Mouse (Mus musculus) midbrain, postnatal 0 days (tissue): ENCODE data around the gene Emg1. TPM values are rescaled to one million over a fixed set of nuclear protein-coding genes. Genes with fewer than 3 reads are reported as not detected.

Experiments used
- ATAC-seq: fragments of 200-750 bp; cut with Nextera tagmentation; 2 replicates; pipeline ENCODE4 v1.8.0; 2017; ENCODE audit warnings: moderate number of reproducible peaks, mild to moderate bottlenecking, moderate TSS enrichment, moderate library complexity; ENCODE audit not compliant: low FRiP score
- DNase-seq: peaks from one replicate; pipeline ENCODE4 v3.0.0-alpha.2; 2015; ENCODE audit warnings: low spot score
- H3K27ac ChIP-seq: fragments of 300-500 bp; sonication (generic); 2 replicates; pipeline ENCODE4 v1.5.1; 2014; ENCODE audit warnings: low read depth, mild to moderate bottlenecking, low read length, mixed read lengths
- H3K27me3 ChIP-seq: fragments of 300-500 bp; sonication (generic); 2 replicates; pipeline ENCODE4 v1.6.1; 2014; ENCODE audit warnings: low read length, control low read depth, mixed read lengths; ENCODE audit not compliant: insufficient read depth
- H3K36me3 ChIP-seq: fragments of 300-500 bp; sonication (generic); 2 replicates; pipeline ENCODE4 v1.6.1; 2014; ENCODE audit warnings: low read length, control low read depth, mixed read lengths; ENCODE audit not compliant: insufficient read depth
- H3K4me1 ChIP-seq: fragments of 300-500 bp; sonication (generic); 2 replicates; pipeline ENCODE4 v1.6.1; 2014; ENCODE audit warnings: mild to moderate bottlenecking, control low read depth, antibody characterized with exemption, low read length, mixed read lengths; ENCODE audit not compliant: insufficient read depth
- H3K4me2 ChIP-seq: fragments of 300-500 bp; sonication (generic); 2 replicates; pipeline ENCODE4 v1.6.1; 2014; ENCODE audit warnings: low read depth, mild to moderate bottlenecking, low read length, mixed read lengths; ENCODE audit not compliant: poor library complexity, severe bottlenecking
- H3K4me3 ChIP-seq: fragments of 300-500 bp; sonication (generic); 2 replicates; pipeline ENCODE4 v1.5.1; 2014; ENCODE audit warnings: low read depth, mild to moderate bottlenecking, low read length, moderate library complexity
- H3K9ac ChIP-seq: fragments of 300-500 bp; sonication (generic); replicated peaks from 2 replicates; pipeline ENCODE4 v1.6.1; 2014; ENCODE audit warnings: mild to moderate bottlenecking, low read length, moderate library complexity, mixed read lengths; ENCODE audit not compliant: poor library complexity, severe bottlenecking
- H3K9me3 ChIP-seq: fragments of 300-500 bp; sonication (generic); 2 replicates; pipeline ENCODE4 v1.6.1; 2016; ENCODE audit warnings: low read length, control low read depth
- CTCF ChIP-seq: IDR thresholded peaks from 2 replicates; pipeline ENCODE4 v1.5.1; 2016; ENCODE audit warnings: antibody characterized with exemption, mild to moderate bottlenecking
- WGBS: fragments of 180-500 bp; shearing (Covaris S2); extraction: QIAGEN DNeasy Blood & Tissue Kit; methylation state at CpG from one replicate; pipeline ENCODE4 v1.1.7; 2014; 5-methylcytosine and 5-hydroxymethylcytosine counted together
- polyA plus RNA-seq: library from polyadenylated mRNA; unstranded; fragments of >200 nt; fragmentation: Nextera tagmentation; extraction: Ambion mirVana; gene quantifications from 2 replicates; pipeline ENCODE4 v1.2.1, GENCODE M21; 2015
- total RNA-seq: library from RNA; depleted of rRNA; stranded (reverse); fragments of >200 nt; gene quantifications from 2 replicates; pipeline ENCODE4 v1.2.3, GENCODE M21; 2014

The Emg1 gene
- total and polyA plus RNA-seq, 2 experiments from 2014 or later: 89.8 to 99.9 TPM

- Histone ChIP-seq H3K36me3 (no peaks in the 10 kb centered on the region), H3K4me1 (no peaks in the 10 kb centered on the region), H3K4me3 (no peak overlapping the region; the same call in 1 of the 2 replicates), H3K27me3 (no peaks in the 10 kb centered on the region), H3K27ac (no peak overlapping the region), H3K9me3 (no peaks in the 10 kb centered on the region), H3K4me2 (peak overlapping the region; percentile 67), H3K9ac (no peak overlapping the region)
- TF ChIP-seq CTCF: no peak
- DNase-seq: no peak
- WGBS: 79% methylated on average over 7 of the region's 7 CpGs
- no peak for ATAC-seq
Observed at GRCm38 (mm10) chr6:124664256-124664655, 47.7 kb downstream of the Emg1 start.

GRCm38 (mm10) chr6:124663424-124663795 is 48.6 kb downstream of the Emg1 start:
- 18% methylated on average over 13 of the region's 13 CpGs for WGBS
- H3K36me3 ChIP-seq: no peaks in the 10 kb centered on the region
- peak overlapping the region; percentile 65 for H3K9ac ChIP-seq
- peak overlapping the region; percentile 67 for H3K4me2 ChIP-seq
- H3K9me3 ChIP-seq: no peaks in the 10 kb centered on the region
- no peaks in the 10 kb centered on the region for H3K27me3 ChIP-seq
- peak overlapping the region; percentile 74; the same call in 1 of the 2 replicates for H3K27ac ChIP-seq
- no peak for TF ChIP-seq CTCF
- no peaks in the 10 kb centered on the region for H3K4me1 ChIP-seq
- ATAC-seq (no peak), DNase-seq (no peak)
- H3K4me3 ChIP-seq: peak overlapping the region; percentile 63

DNA sequence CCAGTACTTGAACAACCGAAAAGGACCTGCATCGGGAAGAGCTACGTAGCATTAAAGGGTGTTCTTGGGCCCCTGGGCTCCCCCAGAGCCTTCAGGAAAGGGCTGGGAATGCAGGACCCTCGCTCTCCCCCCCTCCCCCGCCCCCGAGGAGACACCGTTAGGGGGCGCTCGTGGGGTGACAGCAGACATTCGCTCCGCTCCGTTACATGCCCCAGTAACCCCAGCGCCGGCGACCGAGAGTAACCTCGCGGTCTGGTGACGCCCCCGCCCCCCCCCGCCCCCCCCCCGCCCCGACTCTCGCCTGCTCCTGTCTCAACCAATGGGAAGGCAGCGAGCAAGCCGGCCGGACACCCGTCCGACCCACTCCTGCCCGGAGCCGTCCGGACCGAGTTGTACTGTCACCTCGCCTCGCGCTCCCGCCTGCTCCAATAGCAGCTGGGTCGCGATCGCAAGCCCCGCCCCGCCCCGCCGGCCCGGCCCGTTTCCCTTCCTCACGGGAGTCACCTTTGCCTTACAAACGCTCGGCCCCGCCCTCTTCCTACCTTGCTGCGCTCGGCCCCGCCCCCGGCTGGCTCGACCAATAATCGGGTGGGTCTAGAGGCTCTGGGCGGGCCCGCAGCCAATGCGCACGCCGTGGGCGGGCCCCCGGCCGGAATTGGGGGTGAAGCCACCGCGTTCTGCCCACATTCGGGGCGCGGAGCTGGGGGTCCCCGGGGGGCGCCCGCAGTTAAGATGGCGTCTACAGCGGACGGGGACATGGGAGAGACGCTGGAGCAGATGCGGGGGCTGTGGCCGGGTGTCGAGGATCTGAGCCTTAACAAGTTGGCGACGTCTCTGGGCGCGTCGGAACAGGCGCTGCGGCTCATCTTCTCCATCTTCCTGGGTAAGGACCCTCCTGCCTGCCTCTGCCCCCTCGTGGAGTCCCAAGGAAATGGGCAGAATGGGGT is 49.2 kb downstream of the Emg1 start, which contains the start of gene Lpcat3:
TSS of gene Lpcat3 (plus strand) at position 551 of the 947 bp plus-strand sequence.
- H3K36me3 ChIP-seq: no peaks in the 10 kb centered on the region
- H3K9ac ChIP-seq: peak within 1 kb of the TSS; percentile 65
- 1% methylated on average over 77 of the region's 87 CpGs for WGBS
- H3K4me2 ChIP-seq: peak within 1 kb of the TSS; percentile 67
- peak; percentile 98 for DNase-seq
- peak; percentile 96 for ATAC-seq
- H3K4me3 ChIP-seq: peak within 1 kb of the TSS; percentile 63
- H3K27ac ChIP-seq: peak within 1 kb of the TSS; percentile 77
- no peaks in the 10 kb centered on the region for H3K9me3 ChIP-seq
- H3K4me1 ChIP-seq: no peaks in the 10 kb centered on the region
- H3K27me3 ChIP-seq: no peaks in the 10 kb centered on the region
- peak; percentile 75 for TF ChIP-seq CTCF

DNA sequence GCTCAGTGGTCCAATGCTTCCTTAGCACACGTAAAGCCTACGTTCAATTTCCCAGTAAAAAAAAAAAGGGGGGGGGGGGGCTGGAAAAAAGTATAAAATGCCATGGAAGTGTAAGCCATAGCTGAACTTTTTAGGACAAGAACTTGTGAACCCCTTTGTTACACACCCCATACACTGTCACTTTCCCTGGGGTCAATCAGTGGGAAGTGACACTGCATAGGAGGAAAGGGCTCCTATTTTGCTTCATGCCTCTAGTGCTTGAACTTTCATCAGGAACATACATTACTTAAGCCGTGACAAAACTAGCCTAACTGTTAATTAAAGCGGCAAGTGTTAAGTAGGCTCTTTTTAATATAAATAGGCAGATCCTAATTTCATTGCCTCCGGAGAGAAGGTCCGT is 50.0 kb downstream of the Emg1 start:
- Histone ChIP-seq H3K9ac (peak overlapping the region; percentile 65), H3K36me3 (no peaks in the 10 kb centered on the region), H3K4me2 (peak overlapping the region; percentile 67), H3K4me3 (peak overlapping the region; percentile 63), H3K9me3 (no peaks in the 10 kb centered on the region), H3K27me3 (no peaks in the 10 kb centered on the region), H3K4me1 (no peaks in the 10 kb centered on the region), H3K27ac (peak overlapping the region; percentile 77)
- no peak for DNase-seq
- no peak for ATAC-seq
- WGBS: 26% methylated on average over 6 of the region's 6 CpGs
- no peak for TF ChIP-seq CTCF

DNA sequence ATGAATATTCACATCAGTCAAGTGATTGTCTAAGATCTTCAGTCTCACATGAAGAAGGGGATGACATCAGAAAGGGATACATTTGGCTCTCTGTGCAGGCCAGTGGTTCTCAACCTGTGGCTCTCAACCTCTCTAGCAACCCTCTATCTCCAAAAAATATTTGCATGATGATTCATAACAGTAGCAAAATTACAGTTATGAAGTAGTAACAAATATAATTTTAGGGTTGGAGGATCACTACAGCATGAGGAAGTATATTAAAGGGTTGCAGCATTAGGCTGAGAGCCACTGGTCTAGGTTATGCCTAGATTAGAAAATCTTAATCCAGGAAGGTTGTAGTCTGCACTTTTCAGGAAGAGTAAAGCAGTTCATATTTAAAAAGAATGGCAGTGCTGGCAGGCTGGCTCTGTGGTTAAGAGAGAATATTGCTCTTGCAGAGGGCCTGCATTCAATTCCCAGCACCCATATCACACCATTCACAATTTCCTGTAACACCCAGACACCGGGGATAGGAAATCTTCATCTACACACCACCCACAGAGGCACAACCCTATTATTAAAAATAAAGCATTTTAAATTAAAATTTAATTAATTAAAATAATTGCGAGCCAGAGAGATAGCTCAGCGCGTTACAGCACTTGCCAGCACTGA is 50.7 kb downstream of the Emg1 start:
- DNase-seq: no peak
- WGBS: 95% methylated on average over 4 of the region's 4 CpGs
- TF ChIP-seq CTCF: no peak
- no peaks in the 10 kb centered on the region for H3K4me1 ChIP-seq
- H3K4me3 ChIP-seq: no peak overlapping the region
- no peaks in the 10 kb centered on the region for H3K27me3 ChIP-seq
- H3K36me3 ChIP-seq: no peaks in the 10 kb centered on the region
- no peaks in the 10 kb centered on the region for H3K9me3 ChIP-seq
- H3K27ac ChIP-seq: no peak overlapping the region
- ATAC-seq: no peak
- H3K4me2 ChIP-seq: no peak overlapping the region
- no peak overlapping the region for H3K9ac ChIP-seq

DNA sequence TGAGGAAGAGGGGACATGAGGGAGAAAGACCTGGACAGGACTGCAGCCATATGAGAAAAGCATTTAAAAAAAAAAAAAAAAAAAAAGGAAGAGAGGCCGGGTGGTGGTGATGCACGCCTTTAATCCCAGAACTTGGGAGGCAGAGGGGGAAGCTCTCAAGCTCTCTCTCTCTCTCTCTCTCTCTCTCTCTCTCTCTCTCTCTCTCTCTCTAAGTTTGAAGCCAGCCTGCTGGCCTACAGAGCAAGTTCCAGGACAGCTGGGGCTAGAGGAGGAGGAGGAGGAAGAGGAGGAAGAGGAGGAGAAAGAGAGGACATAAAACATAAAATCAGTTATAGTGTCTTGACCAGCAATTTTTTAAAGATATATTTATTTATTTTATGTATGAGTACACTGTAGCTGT is 53.9 kb downstream of the Emg1 start:
- WGBS: 68% methylated on average over 2 of the region's 2 CpGs
- DNase-seq (no peak), ATAC-seq (no peak)
- TF ChIP-seq CTCF: no peak
- no peaks in the 10 kb centered on the region for H3K36me3 ChIP-seq
- no peak overlapping the region for H3K4me3 ChIP-seq
- H3K27ac ChIP-seq: no peak overlapping the region
- 0 out of 2 replicates have a peak, but pooled peaks cover 2% of the 10 kb centered on the region for H3K9me3 ChIP-seq
- no peak overlapping the region for H3K4me2 ChIP-seq
- H3K9ac ChIP-seq: no peak overlapping the region
- H3K27me3 ChIP-seq: no peaks in the 10 kb centered on the region
- no peaks in the 10 kb centered on the region for H3K4me1 ChIP-seq
